10 mouse cellular contexts compared by ENCODE assay signal in the genomic region with DNA sequence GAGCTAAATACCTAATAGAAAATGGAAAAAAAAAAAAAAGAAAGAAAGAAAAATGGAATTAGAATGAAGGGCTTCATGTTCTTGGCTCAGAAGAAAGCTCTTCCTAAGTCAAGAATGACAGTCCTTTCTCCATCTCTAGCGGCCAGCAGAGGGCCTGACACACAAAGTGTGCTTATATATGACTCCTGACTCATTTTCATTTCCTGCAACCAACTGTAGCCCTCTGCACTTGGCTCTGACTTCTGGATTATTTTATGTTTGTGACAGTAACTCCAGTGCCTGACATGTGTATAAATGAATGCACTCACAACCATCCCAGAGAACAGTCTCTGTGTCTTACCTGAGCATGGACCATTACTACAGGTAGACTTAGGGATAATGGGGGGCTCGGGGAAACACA. TPM values are rescaled to one million over a fixed set of nuclear protein-coding genes. Genes with fewer than 3 reads are reported as not detected.
A peak's percentile ranks its signal among the peaks of the same experiment; 100 is the strongest.
DNase-seq lines count a peak whose midpoint lies in the region; ATAC-seq and TF ChIP-seq lines count a peak whose summit lies in the region.
"Had no signal": no experiment of that assay in that cellular context is flagged by ENCODE, and none has a peak within 500 bp of the region (broad histone marks: within the 10 kb centered on the region; RNA-seq: fewer than 3 reads in every experiment).

No protein-coding gene starts in this region.

- H3K36me3 ChIP-seq in forebrain, postnatal 0 days (ENCODE audit: insufficient read depth): no peaks in the 10 kb centered on the region; the same call in 1 of the 2 replicates
- H3K36me3 ChIP-seq in forebrain, embryonic 11.5 days (ENCODE audit: control insufficient read depth, insufficient read depth, low read length): no peaks in the 10 kb centered on the region
- no peaks in the 10 kb centered on the region for H3K36me3 ChIP-seq in neural tube, embryonic 15.5 days
- no peaks in the 10 kb centered on the region for H3K36me3 ChIP-seq in embryonic facial prominence, embryonic 11.5 days (replicated peaks; ENCODE audit: control insufficient read depth, insufficient read depth, low read depth, low read length)
- H3K36me3 ChIP-seq in neural tube, embryonic 11.5 days (ENCODE audit: control insufficient read depth, insufficient read depth, low read length): no peaks in the 10 kb centered on the region
- H3K36me3 ChIP-seq: limb, embryonic 12.5 days; stomach, embryonic 15.5 days had no signal

- TF ChIP-seq CTCF in forebrain, postnatal 0 days (IDR thresholded peaks at IDR 0.05; ENCODE audit: low read depth): peak; percentile 53

- H3K27me3 ChIP-seq in forebrain, postnatal 0 days (ENCODE audit: insufficient read depth, low read length): 0 out of 2 replicates have a peak, but pooled peaks cover 21% of the 10 kb centered on the region
- peaks cover 10% of the 10 kb centered on the region for H3K27me3 ChIP-seq in forebrain, embryonic 11.5 days (ENCODE audit: control insufficient read depth, insufficient read depth, low read length)
- peaks cover 9% of the 10 kb centered on the region for H3K27me3 ChIP-seq in neural tube, embryonic 15.5 days (replicated peaks)
- no peaks in the 10 kb centered on the region for H3K27me3 ChIP-seq in embryonic facial prominence, embryonic 11.5 days (ENCODE audit: control insufficient read depth, insufficient read depth, low read length)
- H3K27me3 ChIP-seq in neural tube, embryonic 11.5 days (ENCODE audit: control insufficient read depth, insufficient read depth, low read length): peaks cover 9% of the 10 kb centered on the region; the same call in 1 of the 2 replicates
- H3K27me3 ChIP-seq: stomach, embryonic 15.5 days had no signal

- ATAC-seq in forebrain, postnatal 0 days: no peak
- ATAC-seq in forebrain, embryonic 11.5 days (replicated peaks; ENCODE audit: low FRiP score): no peak
- ATAC-seq in neural tube, embryonic 15.5 days (ENCODE audit: low FRiP score): no peak
- no peak for ATAC-seq in embryonic facial prominence, embryonic 11.5 days (replicated peaks; ENCODE audit: insufficient number of reproducible peaks, low FRiP score, low TSS enrichment, low read depth)
- no peak for ATAC-seq in neural tube, embryonic 11.5 days (ENCODE audit: insufficient read depth, low FRiP score, low TSS enrichment)

- no peaks in the 10 kb centered on the region for H3K4me1 ChIP-seq in forebrain, postnatal 0 days (ENCODE audit: insufficient read depth)
- H3K4me1 ChIP-seq in forebrain, embryonic 11.5 days (replicated peaks; ENCODE audit: control insufficient read depth, insufficient read depth, low read length): 0 out of 2 replicates have a peak, but pooled peaks cover 3% of the 10 kb centered on the region
- H3K4me1 ChIP-seq in neural tube, embryonic 15.5 days: peaks cover 10% of the 10 kb centered on the region
- H3K4me1 ChIP-seq in embryonic facial prominence, embryonic 11.5 days (ENCODE audit: control insufficient read depth, insufficient read depth, low read length): no peaks in the 10 kb centered on the region; the same call in 1 of the 2 replicates
- no peaks in the 10 kb centered on the region; the same call in 1 of the 2 replicates for H3K4me1 ChIP-seq in neural tube, embryonic 11.5 days (ENCODE audit: control insufficient read depth, insufficient read depth, low read length)
- H3K4me1 ChIP-seq: stomach, embryonic 15.5 days had no signal

- no peak overlapping the region for H3K4me2 ChIP-seq in forebrain, postnatal 0 days (ENCODE audit: low read depth)
- no peak overlapping the region for H3K4me2 ChIP-seq in forebrain, embryonic 11.5 days (ENCODE audit: low read depth, low read length, severe bottlenecking)
- H3K4me2 ChIP-seq in neural tube, embryonic 15.5 days: no peak overlapping the region
- no peak overlapping the region for H3K4me2 ChIP-seq in embryonic facial prominence, embryonic 11.5 days (ENCODE audit: low read depth, low read length)
- no peak overlapping the region for H3K4me2 ChIP-seq in neural tube, embryonic 11.5 days (ENCODE audit: low read depth)

- H3K9ac ChIP-seq in forebrain, postnatal 0 days: no peak overlapping the region
- no peak overlapping the region for H3K9ac ChIP-seq in forebrain, embryonic 11.5 days (ENCODE audit: low read length)
- H3K9ac ChIP-seq in neural tube, embryonic 15.5 days (replicated peaks): no peak overlapping the region
- H3K9ac ChIP-seq in embryonic facial prominence, embryonic 11.5 days (replicated peaks; ENCODE audit: low read length): no peak overlapping the region
- H3K9ac ChIP-seq in neural tube, embryonic 11.5 days (ENCODE audit: low read length): no peak overlapping the region
- H3K9ac ChIP-seq: limb, embryonic 12.5 days; stomach, embryonic 15.5 days had no signal

- H3K9me3 ChIP-seq in forebrain, postnatal 0 days (ENCODE audit: low read length): no peaks in the 10 kb centered on the region
- H3K9me3 ChIP-seq in forebrain, embryonic 11.5 days (ENCODE audit: control insufficient read depth, low read length): no peaks in the 10 kb centered on the region
- no peaks in the 10 kb centered on the region for H3K9me3 ChIP-seq in neural tube, embryonic 15.5 days (replicated peaks)
- H3K9me3 ChIP-seq in embryonic facial prominence, embryonic 11.5 days (replicated peaks; ENCODE audit: control insufficient read depth, low read length): no peaks in the 10 kb centered on the region
- no peaks in the 10 kb centered on the region for H3K9me3 ChIP-seq in neural tube, embryonic 11.5 days (ENCODE audit: control insufficient read depth, low read length)
- H3K9me3 ChIP-seq: limb, embryonic 12.5 days; stomach, embryonic 15.5 days had no signal

- peak; percentile 17 for DNase-seq in forebrain, postnatal 0 days
- no peak for DNase-seq in forebrain, embryonic 11.5 days (ENCODE audit: low spot score)
- peak; percentile 16 for DNase-seq in neural tube, embryonic 10.5 days (ENCODE audit: extremely low spot score, low spot score)
- peak; percentile 58 for DNase-seq in embryonic facial prominence, embryonic 11.5 days (ENCODE audit: low spot score)
- peak; percentile 21 for DNase-seq in neural tube, embryonic 11.5 days (ENCODE audit: low spot score)
- no peak for DNase-seq in frontal cortex, postnatal 14 days (ENCODE audit: low spot score in 2 of 2)
- no peak for DNase-seq in urinary bladder, adult 2 months (ENCODE audit: low spot score)

- H3K4me3 ChIP-seq in forebrain, postnatal 0 days (ENCODE audit: low read depth, low read length): no peak overlapping the region
- no peak overlapping the region for H3K4me3 ChIP-seq in forebrain, embryonic 11.5 days (ENCODE audit: low read depth, low read length)
- no peak overlapping the region for H3K4me3 ChIP-seq in neural tube, embryonic 15.5 days (replicated peaks)
- no peak overlapping the region for H3K4me3 ChIP-seq in embryonic facial prominence, embryonic 11.5 days (ENCODE audit: low read depth, low read length)
- no peak overlapping the region for H3K4me3 ChIP-seq in neural tube, embryonic 11.5 days (ENCODE audit: low read depth, low read length)
- H3K4me3 ChIP-seq: limb, embryonic 12.5 days had no signal

- H3K27ac ChIP-seq in forebrain, postnatal 0 days (ENCODE audit: low read depth, low read length): no peak overlapping the region
- H3K27ac ChIP-seq in forebrain, embryonic 11.5 days (ENCODE audit: low read depth, low read length): no peak overlapping the region
- H3K27ac ChIP-seq in neural tube, embryonic 15.5 days (replicated peaks): no peak overlapping the region
- H3K27ac ChIP-seq in embryonic facial prominence, embryonic 11.5 days (replicated peaks; ENCODE audit: low read depth, low read length): no peak overlapping the region
- no peak overlapping the region for H3K27ac ChIP-seq in neural tube, embryonic 11.5 days (ENCODE audit: low read depth, low read length)

- 53% methylated on average over 2 of the region's 2 CpGs for WGBS in forebrain, postnatal 0 days
- WGBS in forebrain, embryonic 11.5 days: 57% methylated on average over 2 of the region's 2 CpGs
- WGBS in neural tube, embryonic 15.5 days: 55% methylated on average over 2 of the region's 2 CpGs
- 44% methylated on average over 2 of the region's 2 CpGs for WGBS in embryonic facial prominence, embryonic 11.5 days
- WGBS in neural tube, embryonic 11.5 days: 53% methylated on average over 2 of the region's 2 CpGs

RNA-seq across cellular contexts. Expression of a gene that starts 2.0 kb away (rescaled TPM):
- 1.2 TPM in 2 replicates for total RNA-seq in forebrain, postnatal 0 days (2014; rRNA removed)
- 0.31 and 1.1 TPM in 2 replicates for polyA plus RNA-seq in forebrain, postnatal 0 days (2015; fragmentation: Nextera tagmentation; extraction: Ambion mirVana)
- polyA plus RNA-seq in forebrain, embryonic 11.5 days (2014; fragmentation: Nextera tagmentation; extraction: Ambion mirVana): 0.48 and 1.1 TPM in 2 replicates
- polyA plus RNA-seq in neural tube, embryonic 15.5 days (2015; fragmentation: Nextera tagmentation; extraction: Ambion mirVana): 0.93 and 1.6 TPM in 2 replicates
- polyA plus RNA-seq in embryonic facial prominence, embryonic 11.5 days (2014; fragmentation: Nextera tagmentation; extraction: Ambion mirVana): 1.5 TPM in 2 replicates
- polyA plus RNA-seq in neural tube, embryonic 11.5 days (2014; fragmentation: Nextera tagmentation; extraction: Ambion mirVana): 0.17 and 0.43 TPM in 2 replicates
- polyA plus RNA-seq in urinary bladder, adult 2 months (2012; rRNA removed): 5.0 and 5.5 TPM in 2 replicates

RNA-seq across cellular contexts. Expression of a gene that starts 20.0 kb away (rescaled TPM):
- total RNA-seq in forebrain, postnatal 0 days (2014; rRNA removed): not detected in 2 replicates
- polyA plus RNA-seq in forebrain, postnatal 0 days (2015; fragmentation: Nextera tagmentation; extraction: Ambion mirVana): 3.9 and 4.8 TPM in 2 replicates
- 5.5 and 6.6 TPM in 2 replicates for polyA plus RNA-seq in forebrain, embryonic 11.5 days (2014; fragmentation: Nextera tagmentation; extraction: Ambion mirVana)
- polyA plus RNA-seq in neural tube, embryonic 15.5 days (2015; fragmentation: Nextera tagmentation; extraction: Ambion mirVana): 6.7 and 7.9 TPM in 2 replicates
- 6.7 and 7.4 TPM in 2 replicates for polyA plus RNA-seq in embryonic facial prominence, embryonic 11.5 days (2014; fragmentation: Nextera tagmentation; extraction: Ambion mirVana)
- polyA plus RNA-seq in neural tube, embryonic 11.5 days (2014; fragmentation: Nextera tagmentation; extraction: Ambion mirVana): 7.1 and 7.7 TPM in 2 replicates
- 13.0 and 13.1 TPM in 2 replicates for polyA plus RNA-seq in urinary bladder, adult 2 months (2012; rRNA removed)

RNA-seq across cellular contexts. Expression of a gene that starts 31.1 kb away (rescaled TPM):
- 10.8 and 14.1 TPM in 2 replicates for total RNA-seq in forebrain, postnatal 0 days (2014; rRNA removed)
- 2.4 and 3.4 TPM in 2 replicates for polyA plus RNA-seq in forebrain, postnatal 0 days (2015; fragmentation: Nextera tagmentation; extraction: Ambion mirVana)
- polyA plus RNA-seq in forebrain, embryonic 11.5 days (2014; fragmentation: Nextera tagmentation; extraction: Ambion mirVana): 18.7 and 18.9 TPM in 2 replicates
- polyA plus RNA-seq in neural tube, embryonic 15.5 days (2015; fragmentation: Nextera tagmentation; extraction: Ambion mirVana): 4.9 and 6.0 TPM in 2 replicates
- polyA plus RNA-seq in embryonic facial prominence, embryonic 11.5 days (2014; fragmentation: Nextera tagmentation; extraction: Ambion mirVana): 17.1 and 18.8 TPM in 2 replicates
- 13.9 and 14.8 TPM in 2 replicates for polyA plus RNA-seq in neural tube, embryonic 11.5 days (2014; fragmentation: Nextera tagmentation; extraction: Ambion mirVana)
- 8.1 and 10.3 TPM in 2 replicates for polyA plus RNA-seq in urinary bladder, adult 2 months (2012; rRNA removed)

Comparison
In these comparisons a context has a peak if more than half of its experiments do, and no peak if none do; other contexts are left out.
1. DNase-seq: peak in forebrain, postnatal 0 days (single experiment), neural tube, embryonic 10.5 days (single experiment), embryonic facial prominence, embryonic 11.5 days (single experiment) and neural tube, embryonic 11.5 days (single experiment); none in forebrain, embryonic 11.5 days (single experiment), frontal cortex, postnatal 14 days (0 of 2) and urinary bladder, adult 2 months (single experiment).